Comparison of ENCODE assay signal across 8 mouse cellular contexts in the genomic region with DNA sequence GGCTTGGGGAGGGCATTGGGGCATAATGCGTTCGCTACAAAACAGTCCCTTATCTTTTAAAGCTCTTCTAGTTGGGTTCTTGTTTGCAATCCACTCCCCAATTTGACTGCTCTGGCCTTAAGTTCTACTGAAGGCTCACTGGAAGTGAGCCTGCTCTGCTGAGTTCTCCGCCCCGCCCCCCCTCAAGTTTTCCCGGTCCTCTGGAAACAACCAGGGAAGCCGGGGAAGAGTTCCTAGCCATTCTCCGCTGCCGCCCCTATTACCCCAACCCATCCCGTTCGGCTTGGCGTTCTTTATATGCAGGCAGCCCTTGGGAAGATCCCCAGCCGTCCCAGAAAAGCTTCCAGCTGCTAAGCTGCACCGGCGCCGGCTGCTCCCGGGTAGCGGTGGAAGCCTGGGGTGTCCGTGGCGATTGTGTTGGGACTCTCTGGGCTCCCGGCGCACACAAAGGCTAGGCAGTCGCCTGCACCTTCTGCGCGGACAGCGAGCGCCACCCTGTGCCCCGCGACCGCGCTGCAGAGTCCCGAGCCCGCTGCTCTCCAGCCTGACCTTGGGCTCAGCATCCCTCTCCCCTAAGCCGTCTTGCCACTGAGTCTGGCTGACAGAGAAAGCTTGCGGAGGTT. TPM values are rescaled to one million over a fixed set of nuclear protein-coding genes. Genes with fewer than 3 reads are reported as not detected.
DNase-seq lines count a peak whose midpoint lies in the region; ATAC-seq and TF ChIP-seq lines count a peak whose summit lies in the region.

No protein-coding gene starts in this region.

- H3K4me2 ChIP-seq in limb, embryonic 15.5 days: peak overlapping the region; percentile 74
- H3K4me2 ChIP-seq in midbrain, embryonic 14.5 days (ENCODE audit: low read length): peak overlapping the region; percentile 68
- H3K4me2 ChIP-seq in stomach, postnatal 0 days (replicated peaks; ENCODE audit: low read depth): peak overlapping the region; percentile 51

- H3K9me3 ChIP-seq in limb, embryonic 15.5 days: no peaks in the 10 kb centered on the region
- H3K9me3 ChIP-seq in midbrain, embryonic 14.5 days (ENCODE audit: control insufficient read depth, low read length): no peaks in the 10 kb centered on the region
- H3K9me3 ChIP-seq in stomach, postnatal 0 days (ENCODE audit: control insufficient read depth, low read length): no peaks in the 10 kb centered on the region

- H3K4me1 ChIP-seq in limb, embryonic 15.5 days: peaks cover 10% of the 10 kb centered on the region
- 0 out of 2 replicates have a peak, but pooled peaks cover 5% of the 10 kb centered on the region for H3K4me1 ChIP-seq in midbrain, embryonic 14.5 days (ENCODE audit: control insufficient read depth, insufficient read depth, low read length)
- no peaks in the 10 kb centered on the region for H3K4me1 ChIP-seq in stomach, postnatal 0 days (replicated peaks; ENCODE audit: control insufficient read depth, insufficient read depth)

- H3K27ac ChIP-seq in layer of hippocampus, adult 2 months: peak overlapping the region; percentile 55; the same call in 1 of the 2 replicates
- H3K27ac ChIP-seq in limb, embryonic 15.5 days: no peak overlapping the region
- H3K27ac ChIP-seq in midbrain, embryonic 14.5 days (replicated peaks; ENCODE audit: low read depth, low read length): peak overlapping the region; percentile 37; the same call in 1 of the 2 replicates
- H3K27ac ChIP-seq in stomach, postnatal 0 days (replicated peaks): no peak overlapping the region

- peak overlapping the region; percentile 41 for H3K4me3 ChIP-seq in layer of hippocampus, adult 2 months
- H3K4me3 ChIP-seq in limb, embryonic 15.5 days: peak overlapping the region; percentile 42
- H3K4me3 ChIP-seq in midbrain, embryonic 14.5 days (replicated peaks; ENCODE audit: low read depth, low read length): peak overlapping the region; percentile 44
- H3K4me3 ChIP-seq in stomach, postnatal 0 days (ENCODE audit: low read depth, low read length): peak overlapping the region; percentile 27

- TF ChIP-seq CTCF in layer of hippocampus, adult 2 months (conservative IDR thresholded peaks at IDR 0.05): peak; percentile 90
- peak; percentile 91 for TF ChIP-seq CTCF in stomach, postnatal 0 days (IDR thresholded peaks at IDR 0.05; ENCODE audit: low read depth)

- peak; percentile 99 for ATAC-seq in granulocyte monocyte progenitor cell, adult 5-6 weeks (replicated peaks; ENCODE audit: poor library complexity, severe bottlenecking)
- peak; percentile 82 for ATAC-seq in limb, embryonic 15.5 days (ENCODE audit: insufficient number of reproducible peaks, low FRiP score, low TSS enrichment, low read depth)
- peak; percentile 97 for ATAC-seq in midbrain, embryonic 14.5 days (ENCODE audit: low FRiP score, low TSS enrichment)
- peak; percentile 95 for ATAC-seq in stomach, postnatal 0 days (ENCODE audit: low FRiP score, low TSS enrichment)

- no peaks in the 10 kb centered on the region for H3K36me3 ChIP-seq in limb, embryonic 15.5 days
- H3K36me3 ChIP-seq in midbrain, embryonic 14.5 days (ENCODE audit: control insufficient read depth, insufficient read depth, low read length): no peaks in the 10 kb centered on the region
- no peaks in the 10 kb centered on the region for H3K36me3 ChIP-seq in stomach, postnatal 0 days (ENCODE audit: control insufficient read depth, insufficient read depth, low read length)

- H3K27me3 ChIP-seq in limb, embryonic 15.5 days: peaks cover 56% of the 10 kb centered on the region
- H3K27me3 ChIP-seq in midbrain, embryonic 14.5 days (ENCODE audit: control insufficient read depth, insufficient read depth, low read length): peaks cover 61% of the 10 kb centered on the region
- H3K27me3 ChIP-seq in stomach, postnatal 0 days (ENCODE audit: control insufficient read depth, insufficient read depth, low read length): peaks cover 6% of the 10 kb centered on the region; the same call in 1 of the 2 replicates

- WGBS in limb, embryonic 15.5 days: under 1% methylated on average over 34 of the region's 34 CpGs
- WGBS in midbrain, embryonic 14.5 days: under 1% methylated on average over 34 of the region's 34 CpGs
- under 1% methylated on average over 34 of the region's 34 CpGs for WGBS in stomach, postnatal 0 days

- no peak overlapping the region for H3K9ac ChIP-seq in limb, embryonic 15.5 days
- H3K9ac ChIP-seq in midbrain, embryonic 14.5 days (replicated peaks; ENCODE audit: low read length): peak overlapping the region; percentile 64
- H3K9ac ChIP-seq in stomach, postnatal 0 days (ENCODE audit: low read length): no peak overlapping the region

- DNase-seq in layer of hippocampus, adult 2 months (ENCODE audit: low spot score in 2 of 2): peak; percentile 37 to 66
- DNase-seq in layer of hippocampus, adult 9-11 months: no peak
- peak; percentile 36 for DNase-seq in cerebellum, adult 9-11 months
- DNase-seq in kidney, adult 11 months: peak; percentile 40
- peak; percentile 91 for DNase-seq in midbrain, embryonic 14.5 days
- peak; percentile 76 for DNase-seq in stomach, postnatal 0 days (ENCODE audit: low spot score)

- no peak for TF ChIP-seq EP300 in stomach, postnatal 0 days (optimal IDR thresholded peaks at IDR 0.05)

RNA-seq across cellular contexts. Expression of gene Sp8, which starts 8.8 kb away (rescaled TPM):
- 1 to 10 TPM; 1.6 to 2.0 TPM for total RNA-seq in layer of hippocampus, adult 2 months (2021)
- total RNA-seq in granulocyte monocyte progenitor cell, adult 5-6 weeks (2014; fragmentation: Nextera tagmentation): not detected in 2 replicates
- total RNA-seq in granulocyte monocyte progenitor cell, adult 5-6 weeks (2017): not detected in 2 replicates
- polyA plus RNA-seq in limb, embryonic 15.5 days (2015; fragmentation: Nextera tagmentation; extraction: Ambion mirVana): 5.7 and 6.8 TPM in 2 replicates
- 1.4 and 1.7 TPM in 2 replicates for polyA plus RNA-seq in midbrain, embryonic 14.5 days (2014; fragmentation: Nextera tagmentation; extraction: Ambion mirVana)
- polyA plus RNA-seq in stomach, postnatal 0 days (2015; fragmentation: Nextera tagmentation; extraction: Ambion mirVana): 0.02 TPM in 1 of 2 replicates, not detected in the other

Comparison
In these comparisons a context has a peak if more than half of its experiments do, and no peak if none do; other contexts are left out.
1. H3K27ac ChIP-seq: peak in layer of hippocampus, adult 2 months (single experiment) and midbrain, embryonic 14.5 days (single experiment); none in limb, embryonic 15.5 days (single experiment) and stomach, postnatal 0 days (single experiment).
2. Peak in every context shown above with its lines, with median percentiles within 50 percentile points of each other: H3K4me3 ChIP-seq, ATAC-seq and H3K4me2 ChIP-seq.